7 mouse cellular contexts compared by ENCODE assay signal in the genomic region with DNA sequence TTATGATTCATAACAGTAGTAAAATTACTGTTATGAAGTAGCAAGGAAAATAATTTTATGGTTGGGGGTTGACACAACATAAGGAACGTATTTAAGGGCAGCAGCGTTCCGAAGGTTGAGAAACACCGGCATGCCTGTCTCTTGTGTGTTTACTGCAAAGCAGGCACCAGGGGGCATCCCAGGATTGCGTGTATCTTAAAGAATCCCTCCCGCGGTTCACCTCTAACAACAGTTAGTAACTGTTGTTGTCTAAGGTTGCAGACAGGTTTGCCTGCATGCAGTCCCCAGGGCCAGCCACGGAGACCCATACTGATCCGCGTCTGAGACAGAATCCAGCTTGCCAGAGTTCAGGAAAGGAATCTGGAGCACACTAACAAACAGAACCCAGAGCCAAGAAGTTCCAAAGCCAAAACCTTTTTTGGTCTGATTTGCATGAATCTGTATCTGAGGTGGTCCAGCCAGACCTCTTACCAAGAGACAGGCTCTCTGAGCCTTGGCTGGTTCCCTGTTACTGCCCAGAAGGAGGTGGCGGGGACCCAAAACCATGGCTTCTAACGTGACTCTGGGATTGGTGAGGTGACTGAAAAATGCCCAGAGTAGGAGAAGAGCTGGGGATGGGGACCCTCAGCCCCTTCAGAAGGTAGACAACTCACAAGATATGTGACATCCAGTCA. TPM values are rescaled to one million over a fixed set of nuclear protein-coding genes. Genes with fewer than 3 reads are reported as not detected.
DNase-seq lines count a peak whose midpoint lies in the region; ATAC-seq and TF ChIP-seq lines count a peak whose summit lies in the region.

No protein-coding gene starts in this region.

- TF ChIP-seq EP300 in lung, postnatal 0 days (IDR thresholded peaks at IDR 0.05) = no peak

- H3K27me3 ChIP-seq in kidney, embryonic 14.5 days (ENCODE audit: control insufficient read depth, insufficient read depth, low read length) = no peaks in the 10 kb centered on the region
- no peaks in the 10 kb centered on the region for H3K27me3 ChIP-seq in lung, postnatal 0 days (replicated peaks; ENCODE audit: insufficient read depth, low read length)

- H3K36me3 ChIP-seq in kidney, embryonic 14.5 days (ENCODE audit: control insufficient read depth, insufficient read depth, low read length) = no peaks in the 10 kb centered on the region
- H3K36me3 ChIP-seq in lung, postnatal 0 days (ENCODE audit: insufficient read depth, low read length) = no peaks in the 10 kb centered on the region

- peak overlapping the region; percentile 99 for H3K27ac ChIP-seq in brown adipose tissue, adult 24 weeks (replicated peaks; ENCODE audit: low read depth, low read length)
- H3K27ac ChIP-seq in kidney, embryonic 14.5 days (ENCODE audit: low read depth, low read length) = no peak overlapping the region
- H3K27ac ChIP-seq in lung, postnatal 0 days (ENCODE audit: low read length) = no peak overlapping the region

- H3K4me1 ChIP-seq in brown adipose tissue, adult 24 weeks (ENCODE audit: control insufficient read depth, insufficient read depth, insufficient read length, low read length) = peaks cover 21% of the 10 kb centered on the region
- no peaks in the 10 kb centered on the region for H3K4me1 ChIP-seq in kidney, embryonic 14.5 days (ENCODE audit: control insufficient read depth, insufficient read depth, low read length)
- peaks cover 9% of the 10 kb centered on the region for H3K4me1 ChIP-seq in lung, postnatal 0 days (ENCODE audit: insufficient read depth, low read depth, low read length)

- H3K4me2 ChIP-seq in kidney, embryonic 14.5 days (replicated peaks; ENCODE audit: low read depth, low read length) = no peak overlapping the region
- H3K4me2 ChIP-seq in lung, postnatal 0 days (replicated peaks; ENCODE audit: low read depth, low read length) = no peak overlapping the region; the same call in 1 of the 2 replicates

- WGBS in kidney, embryonic 14.5 days = 30% methylated on average over 12 of the region's 12 CpGs
- WGBS in lung, postnatal 0 days = 21% methylated on average over 12 of the region's 12 CpGs

- peak; percentile 86 for ATAC-seq in CD4-positive, CD25-positive, alpha-beta regulatory T cell, adult 4 months
- 0 out of 2 replicates have a peak, but pooled peaks have one; percentile 60 for ATAC-seq in kidney, embryonic 14.5 days (ENCODE audit: low FRiP score, low TSS enrichment)
- peak; percentile 70 for ATAC-seq in lung, postnatal 0 days

- no peak overlapping the region for H3K9ac ChIP-seq in kidney, embryonic 14.5 days (ENCODE audit: low read depth, low read length)
- H3K9ac ChIP-seq in lung, postnatal 0 days (replicated peaks; ENCODE audit: low read depth) = no peak overlapping the region

- H3K9me3 ChIP-seq in kidney, embryonic 14.5 days (ENCODE audit: control insufficient read depth, low read length) = no peaks in the 10 kb centered on the region
- H3K9me3 ChIP-seq in lung, postnatal 0 days (ENCODE audit: low read length) = no peaks in the 10 kb centered on the region

- H3K4me3 ChIP-seq in brown adipose tissue, adult 24 weeks (ENCODE audit: insufficient read depth, low read depth, low read length) = no peak overlapping the region
- no peak overlapping the region for H3K4me3 ChIP-seq in kidney, embryonic 14.5 days (ENCODE audit: low read length)
- H3K4me3 ChIP-seq in lung, postnatal 0 days (ENCODE audit: low read depth, low read length) = no peak overlapping the region

- peak; percentile 89 for TF ChIP-seq CTCF in lung, postnatal 0 days (IDR thresholded peaks at IDR 0.05)

- DNase-seq in 3T3-L1 (ENCODE audit: low read depth, low spot score) = peak; percentile 80
- DNase-seq in forelimb bud, embryonic 11.5 days (ENCODE audit: low read depth, low spot score) = peak; percentile 67
- DNase-seq in lung, postnatal 0 days (ENCODE audit: low spot score) = peak; percentile 89
- DNase-seq in right cerebral cortex, postnatal 25 days = peak; percentile 24

RNA-seq across cellular contexts. Expression of gene Rpap3, which starts 12.4 kb away (rescaled TPM):
- 10 to 100 TPM; 25.7 to 31.8 TPM for polyA plus RNA-seq in CD4-positive, CD25-positive, alpha-beta regulatory T cell, adult 4 months (2017; shearing (Covaris generic))
- 7.5 and 8.8 TPM in 2 replicates for polyA plus RNA-seq in brown adipose tissue, adult 24 weeks (2012; ENCODE audit: insufficient read depth, insufficient read length, missing spikeins)
- 37.2 and 47.2 TPM in 2 replicates for polyA plus RNA-seq in kidney, embryonic 14.5 days (2014; fragmentation: Nextera tagmentation; extraction: Ambion mirVana)
- 14.3 and 15.5 TPM in 2 replicates for polyA plus RNA-seq in lung, postnatal 0 days (2015; fragmentation: Nextera tagmentation; extraction: Ambion mirVana)

RNA-seq across cellular contexts. Expression of gene Endou, which starts 13.1 kb away (rescaled TPM):
- polyA plus RNA-seq in CD4-positive, CD25-positive, alpha-beta regulatory T cell, adult 4 months (2017; shearing (Covaris generic)) = under 1 TPM in 1 of 2 experiments, not detected in 1; 0.22 TPM
- 0.63 and 2.0 TPM in 2 replicates for polyA plus RNA-seq in brown adipose tissue, adult 24 weeks (2012; ENCODE audit: insufficient read depth, insufficient read length, missing spikeins)
- 0.20 and 0.34 TPM in 2 replicates for polyA plus RNA-seq in kidney, embryonic 14.5 days (2014; fragmentation: Nextera tagmentation; extraction: Ambion mirVana)
- 2.1 and 2.9 TPM in 2 replicates for polyA plus RNA-seq in lung, postnatal 0 days (2015; fragmentation: Nextera tagmentation; extraction: Ambion mirVana)

RNA-seq across cellular contexts. Expression of gene Rapgef3, which starts 49.8 kb away (rescaled TPM):
- polyA plus RNA-seq in CD4-positive, CD25-positive, alpha-beta regulatory T cell, adult 4 months (2017; shearing (Covaris generic)) = 1 to 10 TPM in 1 of 2 experiments, under 1 TPM in 1; 0.31 to 1.5 TPM
- polyA plus RNA-seq in brown adipose tissue, adult 24 weeks (2012; ENCODE audit: insufficient read depth, insufficient read length, missing spikeins) = 6.1 and 6.6 TPM in 2 replicates
- polyA plus RNA-seq in kidney, embryonic 14.5 days (2014; fragmentation: Nextera tagmentation; extraction: Ambion mirVana) = 11.9 and 15.7 TPM in 2 replicates
- 18.7 and 25.5 TPM in 2 replicates for polyA plus RNA-seq in lung, postnatal 0 days (2015; fragmentation: Nextera tagmentation; extraction: Ambion mirVana)

Comparison
In these comparisons a context has a peak if more than half of its experiments do, and no peak if none do; other contexts are left out.
1. DNase-seq: peak in every context shown above with its lines; median percentile 89 in lung, postnatal 0 days; 80 in 3T3-L1; 67 in forelimb bud, embryonic 11.5 days; 24 in right cerebral cortex, postnatal 25 days.